Mouse (Mus musculus) hindbrain, embryonic 11.5 days (tissue): ENCODE measurements at regions not wholly inside any gene's neighbourhood (a gene's known extent, or its start where the extent isn't known, plus 50 kb on each side); places are given as distances from the start of the nearest gene placed in this dataset.

Source experiments
- ATAC-seq: fragments of 200-750 bp; cut with Nextera tagmentation; 2 replicates; pipeline ENCODE4 v1.8.0; 2017; ENCODE audit warnings: mild to moderate bottlenecking, moderate TSS enrichment, moderate library complexity; ENCODE audit not compliant: low FRiP score
- DNase-seq: peaks from one replicate; pipeline ENCODE4 v3.0.0-alpha.2; 2015; ENCODE audit warnings: low spot score
- H3K27ac ChIP-seq: fragments of 300-500 bp; sonication (generic); 2 replicates; pipeline ENCODE4 v1.5.1; 2014; ENCODE audit warnings: mild to moderate bottlenecking, low read depth, low read length
- H3K27me3 ChIP-seq: fragments of 300-500 bp; sonication (generic); 2 replicates; pipeline ENCODE4 v1.6.1; 2014; ENCODE audit warnings: mild to moderate bottlenecking, low read length, moderate library complexity, mixed read lengths; ENCODE audit not compliant: control insufficient read depth, insufficient read depth
- H3K36me3 ChIP-seq: fragments of 300-500 bp; sonication (generic); 2 replicates; pipeline ENCODE4 v1.6.1; 2014; ENCODE audit warnings: mild to moderate bottlenecking, low read length, moderate library complexity, mixed read lengths; ENCODE audit not compliant: control insufficient read depth, insufficient read depth
- H3K4me1 ChIP-seq: fragments of 300-500 bp; sonication (generic); replicated peaks from 2 replicates; pipeline ENCODE4 v1.6.1; 2014; ENCODE audit warnings: low read length, mixed read lengths; ENCODE audit not compliant: control insufficient read depth, insufficient read depth
- H3K4me2 ChIP-seq: fragments of 300-500 bp; sonication (generic); replicated peaks from 2 replicates; pipeline ENCODE4 v1.6.1; 2014; ENCODE audit warnings: mild to moderate bottlenecking, low read depth, low read length
- H3K4me3 ChIP-seq: fragments of 300-500 bp; sonication (generic); 2 replicates; pipeline ENCODE4 v1.5.1; 2014; ENCODE audit warnings: low read depth, low read length
- H3K9ac ChIP-seq: fragments of 300-500 bp; sonication (generic); 2 replicates; pipeline ENCODE4 v1.6.1; 2014; ENCODE audit warnings: low read depth, low read length
- H3K9me3 ChIP-seq: fragments of 300-500 bp; sonication (generic); 2 replicates; pipeline ENCODE4 v1.6.1; 2016; ENCODE audit warnings: low read length; ENCODE audit not compliant: control insufficient read depth
- WGBS: fragments of 180-500 bp; shearing (Covaris S2); extraction: QIAGEN DNeasy Blood & Tissue Kit; methylation state at CpG from one replicate; pipeline ENCODE4 v1.1.7; 2014; 5-methylcytosine and 5-hydroxymethylcytosine counted together

DNA sequence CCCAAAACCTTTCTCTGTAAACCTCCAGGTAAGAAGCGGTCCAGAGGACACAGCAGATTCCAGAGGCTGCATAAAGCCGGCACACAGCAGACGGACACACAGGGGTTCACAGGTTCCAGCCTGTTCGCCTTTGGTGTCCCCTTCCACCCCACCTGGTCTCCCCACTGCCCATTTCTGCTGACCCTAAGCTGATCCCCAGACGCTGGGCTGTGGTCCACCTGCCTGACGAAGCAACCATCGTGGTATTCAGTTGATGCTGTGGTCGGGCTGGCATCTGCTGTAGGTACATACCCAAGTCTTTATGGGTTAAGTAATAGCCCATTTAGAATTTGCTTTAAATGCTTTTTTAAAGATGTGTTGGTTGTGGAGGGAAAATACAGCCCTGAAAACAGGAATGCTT is 78.4 kb upstream of the Errfi1 start:
- Histone ChIP-seq H3K4me2 (no peak overlapping the region), H3K36me3 (no peaks in the 10 kb centered on the region), H3K4me3 (no peak overlapping the region), H3K9me3 (no peaks in the 10 kb centered on the region), H3K9ac (no peak overlapping the region), H3K27me3 (no peaks in the 10 kb centered on the region), H3K4me1 (no peaks in the 10 kb centered on the region; the same call in 1 of the 2 replicates), H3K27ac (no peak overlapping the region)
- ATAC-seq (no peak), DNase-seq (no peak)
- WGBS, result 96% methylated on average over 8 of the region's 8 CpGs

DNA sequence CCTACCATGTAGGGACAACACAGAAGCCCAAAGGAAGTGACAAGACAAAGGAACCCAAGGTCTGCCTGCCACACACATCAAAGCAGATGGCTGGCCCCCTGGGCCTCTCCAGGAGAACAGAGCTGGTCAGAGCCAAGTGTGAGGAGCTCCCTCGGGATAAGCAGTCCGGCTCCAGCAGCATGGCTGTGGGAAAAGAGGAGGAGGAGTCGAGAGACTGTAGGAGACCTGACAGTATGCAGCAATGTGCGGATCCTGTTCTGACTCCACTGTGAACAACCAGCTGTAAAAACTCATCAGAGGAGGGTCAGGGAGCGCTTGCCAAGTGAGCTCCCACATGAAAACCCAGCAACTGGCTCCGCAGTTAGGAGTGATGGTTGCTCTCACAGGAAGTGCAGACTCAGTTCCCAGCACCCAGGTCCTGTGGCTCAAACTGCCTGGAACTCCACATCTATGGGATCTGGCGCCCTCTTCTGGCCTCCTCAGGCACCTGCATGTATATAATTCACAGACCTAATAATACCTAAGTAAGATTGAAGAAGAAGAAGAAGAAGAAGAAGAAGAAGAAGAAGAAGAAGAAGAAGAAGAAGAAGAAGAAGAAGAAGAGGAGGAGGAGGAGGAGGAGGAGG is 79.3 kb upstream of the Errfi1 start:
- 82% methylated on average over 7 of the region's 7 CpGs for WGBS
- Histone ChIP-seq H3K27me3 (no peaks in the 10 kb centered on the region), H3K36me3 (no peaks in the 10 kb centered on the region), H3K4me3 (no peak overlapping the region), H3K9ac (no peak overlapping the region), H3K9me3 (no peaks in the 10 kb centered on the region), H3K4me2 (no peak overlapping the region), H3K27ac (no peak overlapping the region), H3K4me1 (no peaks in the 10 kb centered on the region; the same call in 1 of the 2 replicates)
- DNase-seq (no peak), ATAC-seq (no peak)

DNA sequence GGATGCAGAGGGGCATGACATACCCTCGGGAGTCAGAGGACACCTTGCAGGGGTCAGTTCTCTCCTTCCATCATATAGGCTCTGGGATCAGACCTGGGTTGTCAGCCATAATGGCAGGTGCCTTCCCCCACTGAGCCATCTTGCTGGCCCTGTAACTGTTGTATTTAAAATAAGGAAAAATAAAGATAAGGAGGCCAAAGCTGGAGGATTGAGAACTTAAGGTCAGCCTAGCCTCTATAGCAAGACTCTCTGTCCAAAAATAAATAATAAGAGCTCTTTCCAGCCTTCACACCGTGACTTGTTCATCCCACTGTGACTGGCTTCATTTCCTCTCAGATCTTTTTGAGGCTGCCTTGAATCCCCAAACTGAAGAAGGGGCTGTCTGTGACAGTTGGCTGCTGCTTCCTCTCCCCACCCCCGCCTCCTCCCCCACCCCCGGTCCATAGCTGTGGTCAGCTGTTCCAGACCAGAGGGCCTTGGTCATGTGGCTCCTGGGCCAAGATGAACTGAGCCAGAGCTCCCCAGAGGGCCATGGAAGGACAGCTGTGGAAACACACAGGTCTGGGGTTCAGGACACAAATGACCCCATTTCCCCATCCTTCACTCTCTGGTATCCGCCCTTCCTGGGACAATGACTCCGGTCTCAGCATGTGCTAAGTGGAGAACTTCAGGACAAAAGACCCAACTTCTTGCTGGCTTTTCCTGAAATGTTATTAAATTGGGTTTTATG is 81.6 kb upstream of the Errfi1 start:
- DNase-seq (no peak), ATAC-seq (no peak)
- Histone ChIP-seq H3K27me3 (no peaks in the 10 kb centered on the region), H3K4me1 (no peaks in the 10 kb centered on the region), H3K9me3 (no peaks in the 10 kb centered on the region), H3K27ac (no peak overlapping the region), H3K4me3 (no peak overlapping the region), H3K36me3 (no peaks in the 10 kb centered on the region), H3K9ac (no peak overlapping the region), H3K4me2 (no peak overlapping the region)
- WGBS, result 65% methylated on average over 6 of the region's 6 CpGs

DNA sequence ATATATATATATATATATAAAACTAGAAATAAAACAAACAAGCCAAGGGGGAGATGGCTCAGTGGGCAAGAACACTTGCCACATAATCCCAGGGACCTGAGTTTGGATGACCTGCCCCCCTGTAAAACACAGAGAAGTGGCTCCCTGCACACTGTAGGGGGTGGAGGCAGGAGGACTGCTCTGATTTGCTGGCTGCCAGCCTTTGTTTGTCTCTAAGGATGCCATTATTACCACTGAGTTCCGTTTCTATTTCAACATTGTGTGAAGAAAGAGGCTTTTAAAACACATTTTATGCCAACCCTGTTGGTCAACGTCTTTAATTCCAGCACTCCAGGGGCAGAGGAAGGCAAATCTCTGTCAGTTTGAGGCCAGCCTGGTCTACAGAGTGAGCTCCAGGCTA is 82.2 kb upstream of the Errfi1 start:
- WGBS, result 63% methylated on average over 2 of the region's 2 CpGs
- no peaks in the 10 kb centered on the region for H3K9me3 ChIP-seq
- no peak overlapping the region for H3K4me3 ChIP-seq
- ATAC-seq (no peak), DNase-seq (no peak)
- no peaks in the 10 kb centered on the region for H3K27me3 ChIP-seq
- H3K4me1 ChIP-seq, result no peaks in the 10 kb centered on the region
- H3K4me2 ChIP-seq, result no peak overlapping the region
- no peak overlapping the region for H3K9ac ChIP-seq
- no peaks in the 10 kb centered on the region for H3K36me3 ChIP-seq
- no peak overlapping the region for H3K27ac ChIP-seq

DNA sequence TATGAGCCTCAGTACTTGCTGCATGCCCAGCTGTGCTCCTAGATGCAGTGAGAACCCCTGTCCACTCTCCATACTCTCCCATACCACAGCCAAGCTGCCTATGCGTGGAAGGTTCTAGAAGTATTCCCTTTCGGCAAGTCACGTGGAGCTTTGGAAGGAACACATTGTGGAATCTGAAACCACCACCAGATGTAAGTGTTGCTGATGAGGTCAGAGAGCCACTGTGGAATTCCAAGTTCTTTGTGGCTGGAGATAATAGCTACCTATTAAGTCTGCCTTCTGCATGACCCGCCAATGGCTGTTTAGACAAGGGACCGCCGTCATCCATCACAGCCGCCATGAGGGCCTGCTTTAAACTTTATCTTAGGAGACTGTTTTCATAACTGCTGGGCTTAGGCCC is 84.7 kb upstream of the Errfi1 start:
- no peak overlapping the region for H3K27ac ChIP-seq
- WGBS, result 50% methylated on average over 7 of the region's 7 CpGs
- H3K27me3 ChIP-seq, result no peaks in the 10 kb centered on the region
- H3K36me3 ChIP-seq, result no peaks in the 10 kb centered on the region
- H3K4me1 ChIP-seq, result no peaks in the 10 kb centered on the region
- H3K9ac ChIP-seq, result no peak overlapping the region
- no peak for ATAC-seq
- no peaks in the 10 kb centered on the region for H3K9me3 ChIP-seq
- no peak overlapping the region for H3K4me2 ChIP-seq
- no peak overlapping the region for H3K4me3 ChIP-seq
- DNase-seq, result no peak

DNA sequence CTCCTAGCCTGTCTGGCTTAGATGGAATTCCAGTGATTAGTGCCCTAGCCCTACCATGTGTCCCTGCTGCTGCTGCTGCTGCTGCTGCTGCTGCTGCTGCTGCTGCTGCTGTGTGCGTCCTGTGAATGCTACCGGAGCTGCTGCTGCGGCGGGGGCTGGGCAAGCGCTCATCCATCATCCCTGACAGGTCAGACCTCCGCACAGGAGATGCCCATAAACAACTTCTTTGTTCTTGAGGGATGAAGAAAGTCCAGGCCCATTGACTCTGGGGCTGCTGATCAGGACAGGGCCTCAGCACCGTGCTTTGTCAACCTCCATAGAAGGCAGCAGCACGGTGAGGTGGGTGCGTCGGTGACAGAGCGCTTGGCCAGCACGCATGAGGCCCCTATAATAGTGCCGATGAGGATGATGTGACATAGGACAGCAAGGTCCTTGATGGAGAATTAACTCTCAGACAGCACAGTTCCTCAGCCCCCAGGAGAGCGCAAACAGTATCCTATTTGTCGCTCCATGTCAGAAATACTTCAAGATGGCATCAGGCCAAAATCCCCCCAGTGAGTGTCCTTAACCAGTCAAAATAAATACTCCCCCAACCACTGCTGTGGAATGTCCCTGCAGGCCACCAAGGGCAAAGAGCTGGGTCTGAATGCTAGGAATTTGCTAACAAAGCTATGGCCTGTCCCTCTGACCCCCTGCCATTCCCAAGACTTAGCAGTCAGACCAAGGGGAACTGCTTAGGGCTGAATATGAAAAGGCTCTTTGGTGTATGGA is 95.1 kb upstream of the Errfi1 start:
- WGBS, result 6% methylated on average over 15 of the region's 15 CpGs
- no peak overlapping the region for H3K4me3 ChIP-seq

DNA sequence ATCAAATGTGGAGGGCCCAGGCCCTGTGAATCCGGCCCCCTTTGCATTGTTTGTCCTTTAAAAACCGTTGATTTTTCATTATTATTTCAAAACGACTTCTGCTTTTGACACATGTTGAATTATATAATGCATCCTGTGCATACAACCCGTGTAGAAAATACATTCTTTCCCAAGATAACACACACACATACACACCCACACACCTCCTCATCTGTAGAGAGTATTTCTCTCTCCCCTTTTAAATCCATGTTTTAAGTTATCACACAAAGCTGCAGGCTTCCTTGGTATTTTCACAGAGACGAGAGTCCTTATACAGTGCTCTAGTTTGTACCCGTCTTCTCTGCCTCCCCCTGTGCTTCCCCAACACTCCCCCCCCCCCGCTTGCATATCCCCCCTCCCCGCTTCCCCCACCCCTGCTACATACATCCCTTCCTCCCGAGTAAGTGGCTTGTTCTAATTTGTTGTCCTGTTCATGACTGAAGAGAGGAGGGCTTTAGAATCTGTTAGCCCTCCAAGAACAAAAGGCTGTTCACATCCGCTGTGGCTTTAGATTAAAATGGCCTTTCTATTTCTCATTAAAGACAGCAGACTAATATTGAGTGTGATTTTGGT is 95.8 kb upstream of the Errfi1 start:
- 21% methylated on average over 10 of the region's 10 CpGs for WGBS
- ATAC-seq, result peak; percentile 69
- H3K4me3 ChIP-seq, result no peak overlapping the region

More for the DNA sequence above, 95.1 kb upstream of the Errfi1 start:
- no peaks in the 10 kb centered on the region for H3K9me3 ChIP-seq
- H3K27ac ChIP-seq, result peak overlapping the region; percentile 93
- peaks cover 7% of the 10 kb centered on the region; the same call in 1 of the 2 replicates for H3K4me1 ChIP-seq
- no peaks in the 10 kb centered on the region for H3K27me3 ChIP-seq
- peak; percentile 93 for ATAC-seq
- H3K9ac ChIP-seq, result peak overlapping the region; percentile 29; the same call in 1 of the 2 replicates
- DNase-seq, result peak; percentile 83
- no peaks in the 10 kb centered on the region for H3K36me3 ChIP-seq
- H3K4me2 ChIP-seq, result no peak overlapping the region

DNA sequence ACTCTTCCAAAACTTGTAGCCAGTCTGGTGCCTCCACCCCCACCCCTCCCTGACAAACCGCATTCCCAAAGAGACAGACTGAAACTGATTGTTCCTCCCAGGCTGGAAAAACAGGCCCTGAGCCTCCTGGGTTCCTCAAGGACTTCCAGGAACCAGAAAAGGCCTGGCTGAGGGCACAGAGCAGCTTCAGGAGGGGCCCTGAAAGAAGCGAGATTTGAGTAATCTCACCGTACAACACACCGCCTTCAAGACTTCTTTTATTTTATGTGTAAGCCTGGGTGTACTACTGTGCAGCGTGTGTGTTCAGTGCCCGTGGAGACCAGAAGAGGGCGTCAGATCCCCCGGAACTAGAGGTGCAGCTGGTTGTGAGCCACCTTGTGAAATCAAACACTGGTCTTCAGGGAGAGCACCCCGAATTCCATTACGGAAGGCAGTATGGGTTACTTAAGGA is 96.4 kb upstream of the Errfi1 start:
- Histone ChIP-seq H3K4me2 (no peak overlapping the region), H3K4me1 (peaks cover 7% of the 10 kb centered on the region; the same call in 1 of the 2 replicates), H3K36me3 (no peaks in the 10 kb centered on the region), H3K27me3 (no peaks in the 10 kb centered on the region), H3K9ac (peak overlapping the region; percentile 2; the same call in 1 of the 2 replicates), H3K27ac (peak overlapping the region; percentile 93), H3K9me3 (no peaks in the 10 kb centered on the region), H3K4me3 (no peak overlapping the region)
- WGBS, result 63% methylated on average over 10 of the region's 10 CpGs
- DNase-seq (peak; percentile 58), ATAC-seq (no peak)

More for the DNA sequence above, 95.8 kb upstream of the Errfi1 start:
- no peaks in the 10 kb centered on the region for H3K27me3 ChIP-seq
- peak; percentile 29 for DNase-seq
- H3K36me3 ChIP-seq, result no peaks in the 10 kb centered on the region
- H3K4me1 ChIP-seq, result peaks cover 7% of the 10 kb centered on the region; the same call in 1 of the 2 replicates
- peak overlapping the region; percentile 93 for H3K27ac ChIP-seq
- no peaks in the 10 kb centered on the region for H3K9me3 ChIP-seq
- peak overlapping the region; percentile 2; the same call in 1 of the 2 replicates for H3K9ac ChIP-seq
- H3K4me2 ChIP-seq, result no peak overlapping the region
